In the genomic region with DNA sequence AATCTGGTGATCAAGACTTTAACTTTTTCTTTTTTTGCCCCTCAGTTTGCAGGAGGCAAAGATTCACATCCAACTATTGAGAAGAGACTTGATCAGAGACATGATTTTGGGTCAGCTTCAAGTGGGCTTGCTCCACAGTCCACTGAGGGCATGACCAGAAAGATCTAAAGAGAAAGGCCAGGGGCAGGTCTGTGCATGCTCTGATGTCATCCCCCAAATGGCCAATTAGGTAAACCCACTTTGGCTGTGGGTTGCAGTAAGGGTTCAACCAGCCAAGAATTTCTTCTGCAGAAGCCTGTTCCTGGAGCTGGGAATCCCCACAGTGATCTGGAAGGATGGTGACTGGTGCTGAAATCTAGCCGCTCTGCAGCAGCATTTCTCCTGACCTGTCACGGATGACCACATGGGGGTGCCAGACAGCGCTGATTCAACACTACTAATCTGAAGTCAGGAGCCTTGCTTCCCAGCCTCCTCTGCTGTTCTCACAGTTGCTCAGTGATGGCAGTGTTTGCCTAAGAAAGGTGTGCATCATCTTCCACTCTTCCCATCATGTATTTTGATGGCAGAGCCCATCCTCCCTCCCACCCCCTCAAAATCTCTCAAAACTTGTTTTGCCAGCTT, we compare ENCODE assay signal across 9 mouse cellular contexts. TPM values are rescaled to one million over a fixed set of nuclear protein-coding genes. Genes with fewer than 3 reads are reported as not detected.
DNase-seq lines count a peak whose midpoint lies in the region; ATAC-seq and TF ChIP-seq lines count a peak whose summit lies in the region.
"Had no signal": no experiment of that assay in that cellular context is flagged by ENCODE, and none has a peak within 500 bp of the region (broad histone marks: within the 10 kb centered on the region; RNA-seq: fewer than 3 reads in every experiment).

No protein-coding gene starts in this region.

- H3K9ac ChIP-seq in hindbrain, postnatal 0 days (replicated peaks; ENCODE audit: low read length), result no peak overlapping the region
- no peak overlapping the region for H3K9ac ChIP-seq in midbrain, embryonic 11.5 days (ENCODE audit: low read length)

- H3K36me3 ChIP-seq in hindbrain, postnatal 0 days (ENCODE audit: insufficient read depth, low read length), result peaks cover 22% of the 10 kb centered on the region
- H3K36me3 ChIP-seq in midbrain, embryonic 11.5 days (ENCODE audit: control insufficient read depth, insufficient read depth, low read length), result peaks cover 12% of the 10 kb centered on the region; the same call in 1 of the 2 replicates

- H3K27me3 ChIP-seq in hindbrain, postnatal 0 days (ENCODE audit: insufficient read depth, low read length), result no peaks in the 10 kb centered on the region
- H3K27me3 ChIP-seq in midbrain, embryonic 11.5 days (ENCODE audit: control insufficient read depth, insufficient read depth, low read length), result no peaks in the 10 kb centered on the region

- intact Hi-C loops in left cerebral cortex, postnatal 10 days (cut with DNase I), result no loop called here

- no peak overlapping the region for H3K4me3 ChIP-seq in hindbrain, postnatal 0 days (ENCODE audit: low read length)
- no peak overlapping the region for H3K4me3 ChIP-seq in midbrain, embryonic 11.5 days (ENCODE audit: low read depth, low read length)
- H3K4me3 ChIP-seq: megakaryocyte, embryonic 14.5 days had no signal

- no peak overlapping the region for H3K4me2 ChIP-seq in hindbrain, postnatal 0 days (ENCODE audit: low read depth, low read length)
- H3K4me2 ChIP-seq in midbrain, embryonic 11.5 days, result no peak overlapping the region

- no peaks in the 10 kb centered on the region for H3K4me1 ChIP-seq in hindbrain, postnatal 0 days (ENCODE audit: insufficient read depth, low read length)
- H3K4me1 ChIP-seq in midbrain, embryonic 11.5 days (ENCODE audit: control insufficient read depth, insufficient read depth, low read length), result no peaks in the 10 kb centered on the region

- H3K27ac ChIP-seq in hindbrain, postnatal 0 days, result no peak overlapping the region
- no peak overlapping the region for H3K27ac ChIP-seq in midbrain, embryonic 11.5 days (ENCODE audit: low read depth, low read length)

- peak; percentile 79 for ATAC-seq in hindbrain, postnatal 0 days
- ATAC-seq in midbrain, embryonic 11.5 days (ENCODE audit: low FRiP score), result peak; percentile 67

- no peaks in the 10 kb centered on the region for H3K9me3 ChIP-seq in hindbrain, postnatal 0 days (ENCODE audit: low read length)
- no peaks in the 10 kb centered on the region for H3K9me3 ChIP-seq in midbrain, embryonic 11.5 days (ENCODE audit: control insufficient read depth, low read length)
- H3K9me3 ChIP-seq: megakaryocyte, embryonic 14.5 days had no signal

- TF ChIP-seq CTCF in hindbrain, postnatal 0 days (IDR thresholded peaks at IDR 0.05; ENCODE audit: low read depth), result peak; percentile 78

- DNase-seq in R1 (ENCODE audit: low read depth, low spot score), result peak; percentile 84
- DNase-seq in cerebellum, adult 9-10 months, result peak; percentile 73
- DNase-seq in frontal cortex, postnatal 14 days (ENCODE audit: low spot score in 2 of 2), result peak; percentile 25 to 62
- peak; percentile 80 for DNase-seq in hindbrain, postnatal 0 days (ENCODE audit: low spot score)
- peak; percentile 30 to 75 for DNase-seq in left cerebral cortex, postnatal 10 days (ENCODE audit: extremely low spot score in 1 of 2, low spot score in 2 of 2)
- DNase-seq in midbrain, embryonic 11.5 days (ENCODE audit: low spot score, missing footprints), result peak; percentile 91
- peak; percentile 29 to 51 for DNase-seq in right cerebral cortex, postnatal 36 days (ENCODE audit: low spot score in 2 of 2)
- DNase-seq in yolk sac, embryonic 10.5 days (ENCODE audit: low spot score), result peak; percentile 55

- 8% methylated on average over 3 of the region's 3 CpGs for WGBS in hindbrain, postnatal 0 days
- 5% methylated on average over 3 of the region's 3 CpGs for WGBS in midbrain, embryonic 11.5 days

RNA-seq across cellular contexts. Expression of gene Papolg, which starts 39.8 kb away (rescaled TPM):
- total RNA-seq in hindbrain, postnatal 0 days (2014; rRNA removed), result 13.4 and 14.0 TPM in 2 replicates
- 8.0 and 9.3 TPM in 2 replicates for polyA plus RNA-seq in hindbrain, postnatal 0 days (2015; fragmentation: Nextera tagmentation; extraction: Ambion mirVana)
- total RNA-seq in left cerebral cortex, postnatal 10 days (2021), result 10 to 100 TPM; 20.2 to 20.3 TPM
- 28.8 and 32.3 TPM in 2 replicates for polyA plus RNA-seq in midbrain, embryonic 11.5 days (2014; fragmentation: Nextera tagmentation; extraction: Ambion mirVana)

Comparison
In these comparisons a context has a peak if more than half of its experiments do, and no peak if none do; other contexts are left out.
1. DNase-seq: peak in every context shown above with its lines; median percentile 91 in midbrain, embryonic 11.5 days; 84 in R1; 80 in hindbrain, postnatal 0 days; 73 in cerebellum, adult 9-10 months; 55 in yolk sac, embryonic 10.5 days; 52 in left cerebral cortex, postnatal 10 days; 44 in frontal cortex, postnatal 14 days; 40 in right cerebral cortex, postnatal 36 days.